Mouse (Mus musculus) G1E (cell line): ENCODE measurements around the gene Smyd5. TPM values are rescaled to one million over a fixed set of nuclear protein-coding genes. Genes with fewer than 3 reads are reported as not detected.

Experiments used
- ATAC-seq: 2 replicates; pipeline ENCODE4 v1.8.0; 2016; ENCODE audit warnings: mild to moderate bottlenecking; ENCODE audit not compliant: insufficient number of reproducible peaks, poor library complexity, low FRiP score, severe bottlenecking; ENCODE audit errors: extremely low read depth
- DNase-seq: peaks from one replicate; pipeline ENCODE4 v3.0.0; 2012; ENCODE audit warnings: low spot score
- H3K27me3 ChIP-seq: 2 replicates; pipeline ENCODE4 v1.6.1; 2012; ENCODE audit warnings: mild to moderate bottlenecking, low read length, inconsistent platforms; ENCODE audit not compliant: insufficient read depth
- H3K36me3 ChIP-seq: replicated peaks from 2 replicates; pipeline ENCODE3; 2012; ENCODE audit warnings: mild to moderate bottlenecking, inconsistent platforms
- H3K4me1 ChIP-seq: 2 replicates; pipeline ENCODE4 v1.6.1; 2012; ENCODE audit warnings: low read depth, low read length, inconsistent platforms, mixed read lengths; ENCODE audit not compliant: insufficient read depth
- H3K4me3 ChIP-seq: 2 replicates; pipeline ENCODE4 v1.5.1; 2012; ENCODE audit warnings: low read depth, mild to moderate bottlenecking, inconsistent platforms, low read length, moderate library complexity, mixed read lengths
- H3K9me3 ChIP-seq: replicated peaks from 2 replicates; pipeline ENCODE4 v1.6.1; 2012; ENCODE audit warnings: inconsistent platforms
- CTCF ChIP-seq: IDR thresholded peaks from 2 replicates; pipeline ENCODE4 v1.5.1; 2012; ENCODE audit warnings: low read depth, low read length, inconsistent platforms, mixed read lengths
- GATA1 ChIP-seq: IDR thresholded peaks from 2 replicates; pipeline ENCODE4 v1.6.1; 2012; ENCODE audit warnings: borderline replicate concordance, low read length, inconsistent platforms, mixed read lengths
- GATA2 ChIP-seq: IDR thresholded peaks from 2 replicates; pipeline ENCODE4 v1.6.1; 2012; ENCODE audit warnings: low read depth, low read length, inconsistent platforms, borderline replicate concordance
- POLR2AphosphoS5 ChIP-seq: IDR thresholded peaks from 2 replicates; pipeline ENCODE4 v1.6.1; 2012; ENCODE audit warnings: low read depth, low read length, inconsistent platforms; ENCODE audit not compliant: insufficient replicate concordance
- TAL1 ChIP-seq: conservative IDR thresholded peaks from 2 replicates; pipeline ENCODE4 v1.6.1; 2012; ENCODE audit warnings: low read depth, low read length, inconsistent platforms, mixed read lengths
- polyA plus RNA-seq: library from polyadenylated mRNA; stranded (reverse); fragments of >175 nt; gene quantifications from 2 replicates; pipeline ENCODE4 v1.2.3, GENCODE M21; 2012
- total RNA-seq, 2 experiments: library from RNA; stranded (forward) in 1 of 2; stranded (reverse) in 1 of 2; fragments of 200-1000 nt in 1 of 2; fragments of >200 nt in 1 of 2; fragmentation: Nextera tagmentation in 1 of 2; gene quantifications; 2 replicates each; pipeline ENCODE4 v1.2.3; 2014 to 2017

Gene Smyd5
- total and polyA plus RNA-seq, 3 experiments: 33.1 to 36.7 (median 35.9) TPM

- DNase-seq (no peak), ATAC-seq (no peak)
- Histone ChIP-seq H3K36me3 (no peaks in the 10 kb centered on the region), H3K4me1 (no peaks in the 10 kb centered on the region; the same call in none of the 2 replicates), H3K4me3 (no peak overlapping the region), H3K27me3 (peaks cover 50% of the 10 kb centered on the region), H3K9me3 (no peaks in the 10 kb centered on the region)
- TF ChIP-seq GATA2: no peak
- no peak for TF ChIP-seq CTCF
- TF ChIP-seq GATA1: no peak
- TF ChIP-seq POLR2AphosphoS5: no peak
These were observed 43.8 kb downstream of the Smyd5 start for GRCm38 (mm10) chr6:85475581-85475980.

DNA sequence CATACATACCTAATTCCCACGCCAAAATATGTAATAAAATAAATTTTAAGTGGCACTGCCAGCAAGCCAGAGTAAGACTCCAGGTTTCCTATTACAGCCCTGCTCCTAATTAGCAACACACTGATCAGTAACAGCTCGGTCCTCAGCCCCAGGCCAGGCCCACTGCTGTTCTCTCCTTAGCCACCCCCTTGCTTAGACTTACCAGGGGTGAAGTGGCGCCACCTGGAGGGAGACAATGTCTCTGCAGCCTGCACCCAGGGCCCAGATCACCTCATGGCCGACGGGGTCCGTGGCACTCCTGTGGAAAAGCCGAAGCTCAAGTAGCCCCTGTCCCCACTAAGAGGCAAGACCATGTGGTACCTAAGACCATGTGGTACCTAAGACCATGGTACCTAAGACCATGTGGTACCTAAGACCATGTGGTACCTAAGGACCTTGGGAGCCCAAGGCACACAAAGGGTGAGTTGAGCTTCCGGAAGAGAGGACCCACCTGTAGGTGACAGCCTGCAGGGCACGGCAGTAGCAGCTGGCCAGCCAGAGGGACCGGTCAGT is 45.7 kb downstream of the Smyd5 start:
- Histone ChIP-seq H3K36me3 (no peaks in the 10 kb centered on the region), H3K27me3 (peaks cover 50% of the 10 kb centered on the region), H3K4me3 (no peak overlapping the region), H3K4me1 (no peaks in the 10 kb centered on the region; the same call in 1 of the 2 replicates), H3K9me3 (peaks cover 3% of the 10 kb centered on the region)
- TF ChIP-seq POLR2AphosphoS5 (no peak), CTCF (peak; percentile 80)
- no peak for ATAC-seq
- peak; percentile 43 for DNase-seq

DNA sequence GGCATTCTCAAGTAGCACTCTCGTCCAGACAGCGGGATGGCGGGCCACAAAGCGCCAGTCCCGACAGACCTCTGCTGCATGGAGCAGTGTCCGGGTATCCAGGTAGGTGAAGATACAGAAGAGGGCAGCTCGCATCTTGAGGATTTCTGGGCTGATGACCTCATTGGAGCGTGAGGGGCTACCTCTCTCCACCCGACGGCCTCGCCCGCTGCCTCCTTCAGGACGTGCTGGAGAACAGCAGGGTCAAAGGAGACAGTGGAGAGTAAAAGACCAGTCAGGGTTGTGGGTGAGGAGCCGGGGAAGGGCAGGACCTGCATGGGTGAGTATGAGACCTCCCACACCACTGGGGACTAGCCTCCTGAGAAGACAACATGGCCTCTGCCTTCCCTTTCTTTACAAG is 46.6 kb downstream of the Smyd5 start:
- no peak overlapping the region for H3K4me3 ChIP-seq
- H3K9me3 ChIP-seq: peaks cover 3% of the 10 kb centered on the region
- no peak for ATAC-seq
- no peak for DNase-seq
- TF ChIP-seq POLR2AphosphoS5 (no peak), CTCF (no peak), GATA1 (no peak), TAL1 (no peak), GATA2 (no peak)
- peaks cover 40% of the 10 kb centered on the region for H3K27me3 ChIP-seq
- H3K36me3 ChIP-seq: no peaks in the 10 kb centered on the region
- H3K4me1 ChIP-seq: no peaks in the 10 kb centered on the region; the same call in 1 of the 2 replicates

DNA sequence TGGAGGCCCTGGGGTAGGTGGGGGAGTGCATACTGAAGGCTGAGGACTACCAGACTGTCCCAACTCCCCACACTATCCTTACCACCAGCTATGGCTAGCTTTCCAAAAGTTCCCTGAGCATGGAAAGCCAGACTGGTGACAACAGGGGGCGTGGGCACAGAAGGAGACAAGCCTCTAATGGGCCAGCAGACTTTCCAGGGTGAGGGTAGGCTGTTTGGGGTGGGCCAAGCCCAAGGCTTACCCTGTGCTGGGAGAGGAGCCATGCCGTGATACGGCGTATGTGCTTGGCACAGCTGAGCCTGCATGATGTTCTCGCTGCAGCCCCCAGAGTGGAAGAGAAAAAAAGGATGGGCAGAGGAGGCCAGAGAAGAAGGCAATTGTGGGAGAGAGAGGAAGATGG is 48.2 kb downstream of the Smyd5 start:
- Histone ChIP-seq H3K4me3 (no peak overlapping the region), H3K4me1 (no peaks in the 10 kb centered on the region; the same call in 1 of the 2 replicates), H3K9me3 (peaks cover 12% of the 10 kb centered on the region), H3K27me3 (peaks cover 33% of the 10 kb centered on the region), H3K36me3 (no peaks in the 10 kb centered on the region)
- TF ChIP-seq GATA2 (no peak), GATA1 (no peak), TAL1 (no peak), POLR2AphosphoS5 (no peak), CTCF (no peak)
- DNase-seq: no peak
- ATAC-seq: no peak

DNA sequence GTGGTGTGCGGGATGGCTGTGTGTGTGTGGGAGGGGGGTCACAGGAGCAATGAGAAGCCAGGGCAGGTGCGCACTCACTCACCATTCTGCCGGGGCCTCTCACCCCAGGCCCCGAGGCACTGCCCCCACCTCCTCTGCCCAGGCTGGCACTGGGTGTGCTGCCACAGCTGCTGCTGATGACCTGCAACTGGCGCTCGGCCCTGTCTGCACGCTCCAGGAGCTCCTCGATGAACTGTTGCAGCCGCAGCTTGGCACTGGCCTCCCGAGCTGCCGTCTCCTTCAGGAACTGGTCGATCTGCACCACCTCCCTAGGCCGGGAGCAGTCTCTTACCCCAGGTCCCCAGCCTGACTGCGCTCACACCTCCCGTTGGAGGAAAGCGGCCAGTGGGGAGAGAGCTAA is 48.9 kb downstream of the Smyd5 start:
- no peak for DNase-seq
- H3K4me1 ChIP-seq: no peaks in the 10 kb centered on the region; the same call in 1 of the 2 replicates
- TF ChIP-seq GATA1 (no peak), POLR2AphosphoS5 (no peak), GATA2 (no peak), TAL1 (no peak), CTCF (no peak)
- no peak overlapping the region for H3K4me3 ChIP-seq
- ATAC-seq: no peak
- H3K9me3 ChIP-seq: peaks cover 12% of the 10 kb centered on the region
- no peaks in the 10 kb centered on the region for H3K36me3 ChIP-seq
- peaks cover 25% of the 10 kb centered on the region for H3K27me3 ChIP-seq

DNA sequence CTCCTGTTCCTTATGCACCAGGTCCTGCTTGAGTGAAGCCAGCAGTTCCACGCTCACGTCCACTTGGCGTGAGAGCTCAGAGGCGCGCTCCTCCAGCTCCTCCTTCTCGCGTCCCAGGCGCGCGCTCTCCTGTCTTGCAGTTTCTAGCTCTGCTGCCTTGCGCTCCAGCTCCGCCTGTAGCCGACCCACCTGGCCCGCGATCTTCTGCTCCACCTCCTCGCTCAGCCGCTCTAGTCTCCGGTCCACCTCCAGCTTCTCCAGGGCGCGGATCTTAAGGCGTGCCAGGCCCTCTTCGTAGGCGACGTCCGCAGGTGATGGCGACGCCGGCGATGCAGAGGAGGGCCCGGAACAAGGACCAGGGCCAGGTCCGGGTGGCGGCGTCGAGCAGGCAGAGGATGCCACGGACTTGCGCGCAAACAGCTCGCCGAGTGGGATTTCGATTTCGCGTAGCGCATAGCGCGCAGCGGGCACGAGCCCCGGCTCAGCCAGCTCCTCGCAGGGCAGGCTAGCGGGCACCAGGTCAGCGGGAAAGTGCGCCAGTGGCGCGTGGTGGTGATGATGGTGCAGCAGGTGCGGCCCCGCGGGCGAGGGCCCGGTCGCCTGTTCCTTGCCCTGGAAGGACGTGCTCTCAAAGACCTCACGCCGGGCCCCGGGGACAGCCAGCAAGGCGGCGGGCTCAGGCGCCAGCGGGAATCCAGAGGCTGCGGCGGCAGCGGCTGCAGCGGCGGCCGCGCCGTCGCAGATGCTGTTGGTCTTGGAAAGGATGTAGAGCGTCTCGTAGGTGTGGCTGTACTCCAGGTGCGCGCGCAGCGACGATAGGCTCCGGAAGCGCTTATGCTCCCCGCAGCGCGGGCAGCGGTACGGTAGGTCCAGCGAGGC is 52.3 kb downstream of the Smyd5 start:
- ATAC-seq (no peak), DNase-seq (no peak)
- Histone ChIP-seq H3K4me3 (0 out of 2 replicates have a peak overlapping the region, but pooled peaks have one; percentile 16), H3K9me3 (peaks cover 12% of the 10 kb centered on the region), H3K27me3 (peaks cover 13% of the 10 kb centered on the region; the same call in 1 of the 2 replicates), H3K4me1 (no peaks in the 10 kb centered on the region), H3K36me3 (no peaks in the 10 kb centered on the region)
- no peak for TF ChIP-seq CTCF
- no peak for TF ChIP-seq TAL1
- TF ChIP-seq GATA1: no peak
- no peak for TF ChIP-seq POLR2AphosphoS5
- no peak for TF ChIP-seq GATA2
